Mouse (Mus musculus): ENCODE results near the gene Fbxo44. TPM values are rescaled to one million over a fixed set of nuclear protein-coding genes. Genes with fewer than 3 reads are reported as not detected.

Fbxo44 gene
- polyA plus RNA-seq, 1 experiment from 2014 or later = 102 TPM

- Histone ChIP-seq H3K9me3 (replicated peaks; ENCODE audit: control insufficient read depth, low read length, poor library complexity, severe bottlenecking) (no peaks in the 10 kb centered on the region), H3K27ac (ENCODE audit: low read length) (no peak overlapping the region), H3K4me3 (ENCODE audit: low read depth, low read length) (no peak overlapping the region), H3K4me2 (ENCODE audit: low read length) (no peak overlapping the region), H3K4me1 (ENCODE audit: control insufficient read depth, insufficient read depth, low read length) (peaks cover 2% of the 10 kb centered on the region; the same call in 1 of the 2 replicates), H3K36me3 (ENCODE audit: control insufficient read depth, insufficient read depth, low read length) (peaks cover 17% of the 10 kb centered on the region), H3K27me3 (ENCODE audit: control insufficient read depth, insufficient read depth, low read depth, low read length) (no peaks in the 10 kb centered on the region), H3K9ac (ENCODE audit: low read depth, low read length) (no peak overlapping the region)
- 90% methylated on average over 2 of the region's 2 CpGs for WGBS
- no peak for ATAC-seq
Observed at GRCm38 (mm10) chr4:148147714-148148113, 12.6 kb downstream of the Fbxo44 start.

GRCm38 (mm10) chr4:148143721-148144120, 16.6 kb downstream of the Fbxo44 start:
- WGBS = 89% methylated on average over 5 of the region's 5 CpGs
- Histone ChIP-seq H3K36me3 (ENCODE audit: control insufficient read depth, insufficient read depth, low read length) (peaks cover 17% of the 10 kb centered on the region), H3K9me3 (replicated peaks; ENCODE audit: control insufficient read depth, low read length, poor library complexity, severe bottlenecking) (no peaks in the 10 kb centered on the region), H3K27ac (ENCODE audit: low read length) (no peak overlapping the region), H3K4me1 (ENCODE audit: control insufficient read depth, insufficient read depth, low read length) (peaks cover 13% of the 10 kb centered on the region), H3K4me2 (ENCODE audit: low read length) (no peak overlapping the region), H3K9ac (ENCODE audit: low read depth, low read length) (no peak overlapping the region), H3K4me3 (ENCODE audit: low read depth, low read length) (no peak overlapping the region), H3K27me3 (ENCODE audit: control insufficient read depth, insufficient read depth, low read depth, low read length) (no peaks in the 10 kb centered on the region)
- ATAC-seq = no peak

GRCm38 (mm10) chr4:148140098-148141011, 19.9 kb downstream of the Fbxo44 start:
- ATAC-seq = peak; percentile 93
- Histone ChIP-seq H3K9me3 (replicated peaks; ENCODE audit: control insufficient read depth, low read length, poor library complexity, severe bottlenecking) (no peaks in the 10 kb centered on the region), H3K36me3 (ENCODE audit: control insufficient read depth, insufficient read depth, low read length) (peaks cover 5% of the 10 kb centered on the region; the same call in 1 of the 2 replicates), H3K27me3 (ENCODE audit: control insufficient read depth, insufficient read depth, low read depth, low read length) (no peaks in the 10 kb centered on the region), H3K4me3 (ENCODE audit: low read depth, low read length) (peak overlapping the region; percentile 74), H3K9ac (ENCODE audit: low read depth, low read length) (peak overlapping the region; percentile 85), H3K27ac (ENCODE audit: low read length) (peak overlapping the region; percentile 91), H3K4me1 (ENCODE audit: control insufficient read depth, insufficient read depth, low read length) (peaks cover 13% of the 10 kb centered on the region), H3K4me2 (ENCODE audit: low read length) (peak overlapping the region; percentile 91)
- WGBS = under 1% methylated on average over 61 of the region's 65 CpGs

GRCm38 (mm10) chr4:148139767-148140097, 20.6 kb downstream of the Fbxo44 start:
- WGBS = under 1% methylated on average over 12 of the region's 12 CpGs
- no peak for ATAC-seq
- Histone ChIP-seq H3K4me3 (ENCODE audit: low read depth, low read length) (peak overlapping the region; percentile 74), H3K9ac (ENCODE audit: low read depth, low read length) (peak overlapping the region; percentile 85), H3K4me2 (ENCODE audit: low read length) (peak overlapping the region; percentile 91), H3K9me3 (replicated peaks; ENCODE audit: control insufficient read depth, low read length, poor library complexity, severe bottlenecking) (no peaks in the 10 kb centered on the region), H3K36me3 (ENCODE audit: control insufficient read depth, insufficient read depth, low read length) (no peaks in the 10 kb centered on the region), H3K4me1 (ENCODE audit: control insufficient read depth, insufficient read depth, low read length) (peaks cover 13% of the 10 kb centered on the region), H3K27ac (ENCODE audit: low read length) (peak overlapping the region; percentile 91), H3K27me3 (ENCODE audit: control insufficient read depth, insufficient read depth, low read depth, low read length) (no peaks in the 10 kb centered on the region)

- Histone ChIP-seq H3K27ac (ENCODE audit: low read length) (no peak overlapping the region; the same call in 1 of the 2 replicates), H3K4me3 (ENCODE audit: low read depth, low read length) (no peak overlapping the region), H3K4me2 (ENCODE audit: low read length) (no peak overlapping the region), H3K4me1 (ENCODE audit: control insufficient read depth, insufficient read depth, low read length) (peaks cover 16% of the 10 kb centered on the region), H3K36me3 (ENCODE audit: control insufficient read depth, insufficient read depth, low read length) (no peaks in the 10 kb centered on the region), H3K9ac (ENCODE audit: low read depth, low read length) (no peak overlapping the region), H3K9me3 (replicated peaks; ENCODE audit: control insufficient read depth, low read length, poor library complexity, severe bottlenecking) (no peaks in the 10 kb centered on the region), H3K27me3 (ENCODE audit: control insufficient read depth, insufficient read depth, low read depth, low read length) (no peaks in the 10 kb centered on the region)
- ATAC-seq = no peak
- WGBS = 59% methylated on average over 8 of the region's 8 CpGs
Observed at GRCm38 (mm10) chr4:148137503-148137902, 22.8 kb downstream of the Fbxo44 start.

- Histone ChIP-seq H3K27ac (ENCODE audit: low read length) (no peak overlapping the region), H3K9me3 (replicated peaks; ENCODE audit: control insufficient read depth, low read length, poor library complexity, severe bottlenecking) (no peaks in the 10 kb centered on the region), H3K4me1 (ENCODE audit: control insufficient read depth, insufficient read depth, low read length) (peaks cover 18% of the 10 kb centered on the region), H3K36me3 (ENCODE audit: control insufficient read depth, insufficient read depth, low read length) (no peaks in the 10 kb centered on the region), H3K4me3 (ENCODE audit: low read depth, low read length) (no peak overlapping the region), H3K4me2 (ENCODE audit: low read length) (no peak overlapping the region), H3K9ac (ENCODE audit: low read depth, low read length) (no peak overlapping the region), H3K27me3 (ENCODE audit: control insufficient read depth, insufficient read depth, low read depth, low read length) (no peaks in the 10 kb centered on the region)
- 85% methylated on average over 8 of the region's 8 CpGs for WGBS
- no peak for ATAC-seq
Observed at GRCm38 (mm10) chr4:148134988-148135387, 25.3 kb downstream of the Fbxo44 start.

- WGBS = 0% methylated on average over 21 of the region's 21 CpGs
Observed at GRCm38 (mm10) chr4:148131497-148132081, 28.7 kb downstream of the Fbxo44 start.

GRCm38 (mm10) chr4:148130561-148131413, 29.5 kb downstream of the Fbxo44 start, which contains the start of gene Draxin:
Gene Draxin (minus strand): TSS chr4:148130698.
- peak; percentile 73 for ATAC-seq
- H3K4me3 ChIP-seq (ENCODE audit: low read depth, low read length) = peak within 1 kb of the TSS; percentile 82
- peak within 1 kb of the TSS; percentile 97 for H3K27ac ChIP-seq (ENCODE audit: low read length)
- no peaks in the 10 kb centered on the region for H3K27me3 ChIP-seq (ENCODE audit: control insufficient read depth, insufficient read depth, low read depth, low read length)
- H3K9me3 ChIP-seq (replicated peaks; ENCODE audit: control insufficient read depth, low read length, poor library complexity, severe bottlenecking) = no peaks in the 10 kb centered on the region
- peak within 1 kb of the TSS; percentile 83 for H3K4me2 ChIP-seq (ENCODE audit: low read length)
- WGBS = under 1% methylated on average over 79 of the region's 87 CpGs
- peak within 1 kb of the TSS; percentile 98 for H3K9ac ChIP-seq (ENCODE audit: low read depth, low read length)
- no peaks in the 10 kb centered on the region for H3K36me3 ChIP-seq (ENCODE audit: control insufficient read depth, insufficient read depth, low read length)
- H3K4me1 ChIP-seq (ENCODE audit: control insufficient read depth, insufficient read depth, low read length) = peaks cover 24% of the 10 kb centered on the region

More at GRCm38 (mm10) chr4:148131497-148132081, 28.7 kb downstream of the Fbxo44 start:
- Histone ChIP-seq H3K9me3 (replicated peaks; ENCODE audit: control insufficient read depth, low read length, poor library complexity, severe bottlenecking) (no peaks in the 10 kb centered on the region), H3K27ac (ENCODE audit: low read length) (peak overlapping the region; percentile 97), H3K9ac (ENCODE audit: low read depth, low read length) (peak overlapping the region; percentile 98), H3K27me3 (ENCODE audit: control insufficient read depth, insufficient read depth, low read depth, low read length) (no peaks in the 10 kb centered on the region), H3K4me1 (ENCODE audit: control insufficient read depth, insufficient read depth, low read length) (peaks cover 24% of the 10 kb centered on the region), H3K36me3 (ENCODE audit: control insufficient read depth, insufficient read depth, low read length) (no peaks in the 10 kb centered on the region), H3K4me2 (ENCODE audit: low read length) (peak overlapping the region; percentile 83), H3K4me3 (ENCODE audit: low read depth, low read length) (peak overlapping the region; percentile 82)
- ATAC-seq = peak; percentile 61; the same call in 1 of the 2 replicates
